Mouse (Mus musculus) G1E-ER4 (cell line): ENCODE measurements around the gene Chit1. TPM values are rescaled to one million over a fixed set of nuclear protein-coding genes. Genes with fewer than 3 reads are reported as not detected.

Source experiments
- GATA1 ChIP-seq: IDR thresholded peaks from one replicate; pipeline ENCODE4 v1.8.0; 2012; ENCODE audit warnings: low read length, inconsistent platforms
- polyA plus RNA-seq: library from polyadenylated mRNA; stranded (reverse); fragments of >175 nt; gene quantifications from 2 replicates; pipeline ENCODE4 v1.2.3, GENCODE M21; 2012

Chit1 gene
- polyA plus RNA-seq, result not detected in 2 replicates

DNA sequence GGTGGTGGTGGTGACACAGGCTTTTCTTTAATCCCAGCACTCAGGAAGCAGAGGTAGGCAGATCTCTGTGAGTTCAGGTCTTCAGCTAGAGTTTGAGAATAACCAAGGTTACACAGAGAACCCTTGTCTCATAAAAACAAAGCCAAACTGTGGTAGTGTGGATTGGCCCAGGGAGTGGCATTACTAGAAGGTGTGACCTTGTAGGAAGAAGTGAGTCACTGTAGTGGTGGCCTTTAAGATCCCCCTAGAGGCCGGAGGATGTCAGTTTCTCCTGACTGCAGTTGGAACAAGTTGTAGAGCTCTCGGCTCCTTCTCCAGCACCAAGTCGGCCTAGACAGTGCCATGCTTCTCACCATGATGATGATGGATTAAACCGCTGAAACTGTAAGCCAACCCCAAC, at the start of gene Chit1:
TSS of gene Chit1 (plus strand) at position 264 of the 400 bp plus-strand sequence.
- no peak for TF ChIP-seq GATA1

DNA sequence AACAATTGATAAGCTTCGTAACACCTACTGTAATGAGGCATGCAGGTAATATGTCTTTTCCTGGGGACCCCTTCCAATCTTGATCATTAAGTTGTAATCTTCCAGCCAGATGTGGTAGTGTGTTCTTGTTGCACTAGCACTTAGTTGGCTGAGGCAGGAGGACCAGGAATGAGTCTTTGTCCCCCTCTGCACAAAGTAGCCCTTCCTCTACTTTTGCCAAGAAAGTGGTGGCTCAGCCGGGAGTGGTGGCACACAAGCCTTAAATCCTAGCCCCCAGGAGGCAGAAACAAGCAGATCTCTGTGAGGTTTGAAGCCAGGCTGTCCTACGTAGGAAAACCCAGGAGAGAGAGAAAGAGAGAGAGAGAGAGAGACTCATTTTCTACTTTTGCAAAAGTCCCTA, 49.1 kb upstream of the Chit1 start:
- TF ChIP-seq GATA1, result no peak

DNA sequence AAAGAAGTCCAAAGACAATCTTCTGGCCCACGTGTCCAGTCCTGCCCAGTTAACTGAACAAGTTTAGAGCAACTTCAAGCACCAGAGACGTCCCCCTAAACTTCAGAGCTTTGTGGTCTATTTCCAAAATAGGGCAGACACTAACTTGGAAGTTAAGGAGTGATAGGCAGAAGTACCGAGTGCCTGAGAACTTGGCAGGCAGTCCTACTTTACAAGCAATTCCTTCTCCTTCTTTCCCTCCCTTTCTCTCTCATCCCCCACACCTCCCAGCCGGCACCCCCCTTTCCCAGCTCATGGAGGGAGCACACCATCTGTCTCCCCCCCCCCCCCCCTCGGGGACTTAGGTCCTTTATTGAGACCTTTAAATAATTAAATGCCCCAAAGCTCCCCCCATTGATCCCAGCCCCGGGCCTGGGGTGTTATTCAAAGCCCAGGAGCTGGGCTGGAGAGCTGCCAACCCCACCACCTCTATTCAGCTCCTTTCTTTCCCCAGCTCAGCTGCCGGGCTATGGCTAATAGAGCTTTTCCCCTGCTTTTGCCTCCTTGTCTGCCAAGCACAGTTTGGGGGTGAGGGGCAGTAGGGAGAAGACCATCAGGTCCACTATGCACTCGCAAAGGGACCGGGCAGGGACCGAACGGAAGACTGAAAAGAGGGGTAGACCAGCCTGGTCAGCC, 48.5 kb upstream of the Chit1 start:
- TF ChIP-seq GATA1, result no peak

DNA sequence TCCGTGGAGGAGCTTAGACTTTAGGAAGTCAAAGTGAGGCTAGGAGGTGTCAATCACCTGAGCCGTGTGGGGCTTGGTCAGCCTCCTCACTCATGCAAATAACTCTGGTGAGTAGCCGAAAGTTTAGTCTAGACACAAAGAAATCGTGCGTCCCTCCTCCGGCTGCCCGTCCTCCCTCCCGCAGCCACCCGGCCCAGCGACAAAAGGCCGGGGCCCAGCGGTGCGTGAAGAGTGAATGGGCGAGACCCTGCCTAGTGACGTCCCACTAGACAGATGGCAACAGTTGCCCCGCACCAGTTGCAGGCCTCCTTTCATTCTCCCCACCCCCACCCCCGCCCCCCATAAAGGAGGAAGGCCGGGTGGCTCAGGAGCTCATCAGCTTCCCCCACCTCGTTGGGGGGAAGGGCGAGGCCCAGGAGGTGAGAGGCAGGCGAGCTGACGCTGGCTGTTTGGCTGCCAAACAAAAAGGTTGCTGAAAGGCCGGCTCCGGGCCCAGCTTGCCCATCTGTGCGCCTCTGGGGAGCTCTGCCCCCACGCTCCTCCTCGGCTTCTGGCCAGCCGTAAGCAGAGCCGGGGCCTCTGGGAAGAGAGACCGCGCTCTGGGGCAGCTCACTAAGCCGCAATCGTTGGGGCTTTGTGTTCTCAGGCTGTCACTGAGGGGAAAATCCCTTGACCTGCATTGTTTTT, 47.8 kb upstream of the Chit1 start:
- TF ChIP-seq GATA1, result no peak

DNA sequence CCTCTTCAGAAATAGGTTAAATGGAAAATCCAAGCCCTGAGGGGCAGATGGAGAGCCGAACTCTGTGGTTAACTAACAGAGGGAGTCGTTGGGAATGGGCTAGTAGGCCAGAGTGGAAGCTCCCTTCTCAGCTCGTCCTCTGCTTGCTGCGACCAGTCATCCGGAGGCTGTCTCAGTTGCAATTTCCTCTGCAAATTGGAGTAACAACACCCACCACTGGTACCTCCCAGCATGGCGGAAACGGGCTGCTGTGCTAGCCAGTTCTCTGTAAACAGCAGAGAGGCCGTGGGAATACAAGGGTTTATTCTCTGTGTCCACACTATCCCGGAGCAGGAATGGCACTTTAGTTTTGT, 47.3 kb upstream of the Chit1 start:
- TF ChIP-seq GATA1, result no peak

DNA sequence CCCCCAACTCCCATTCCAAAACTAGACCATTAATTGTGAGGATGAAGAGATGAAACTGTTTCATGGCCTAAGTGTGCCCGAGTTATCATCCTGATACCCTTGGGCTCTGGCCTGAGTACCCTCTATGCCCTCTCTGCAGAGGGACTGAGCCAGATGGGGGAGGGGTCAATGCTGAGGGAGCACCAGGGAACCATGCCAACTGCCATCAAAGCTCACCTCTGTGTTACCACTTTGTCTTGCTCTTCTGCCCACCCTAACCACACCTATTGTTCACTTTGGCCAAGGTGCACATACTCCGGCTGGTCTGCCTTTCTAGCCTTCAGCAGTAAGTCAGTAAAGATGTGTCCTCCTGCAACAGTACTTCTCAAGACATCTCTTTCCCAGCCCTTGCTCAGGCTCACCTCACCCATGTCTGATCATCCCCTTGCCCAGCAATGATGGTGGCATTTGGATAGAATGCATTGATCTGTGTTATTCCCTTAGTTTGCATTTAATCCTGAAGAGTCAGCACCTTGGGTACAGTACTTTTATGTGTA, 46.7 kb upstream of the Chit1 start:
- no peak for TF ChIP-seq GATA1

DNA sequence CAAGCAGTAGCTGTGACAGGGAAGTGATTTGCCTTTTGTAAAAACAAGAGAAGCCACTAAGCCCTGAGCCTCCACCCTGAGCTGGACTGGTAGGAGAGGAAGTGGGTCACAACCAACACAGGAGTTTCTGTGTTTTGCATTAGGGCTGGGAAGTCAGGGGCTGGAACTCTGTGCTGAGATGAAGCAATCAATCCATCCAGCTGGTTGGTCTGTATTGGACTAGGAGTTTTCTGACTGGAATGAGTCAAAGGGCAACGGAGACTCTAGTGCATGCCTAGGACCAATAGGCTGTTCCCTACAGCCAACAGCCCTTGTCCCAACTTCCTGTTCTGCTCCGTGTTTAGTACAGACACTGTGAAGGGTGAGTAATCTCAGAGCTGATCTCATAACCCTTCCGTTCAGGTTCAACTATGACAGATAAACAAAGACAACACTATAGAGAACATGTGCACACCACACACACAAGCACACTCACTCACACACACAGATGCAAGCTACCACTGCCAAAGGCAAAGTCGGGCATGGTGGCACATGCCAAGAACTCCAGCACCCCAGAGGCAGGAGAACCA, 45.7 kb upstream of the Chit1 start:
- no peak for TF ChIP-seq GATA1

DNA sequence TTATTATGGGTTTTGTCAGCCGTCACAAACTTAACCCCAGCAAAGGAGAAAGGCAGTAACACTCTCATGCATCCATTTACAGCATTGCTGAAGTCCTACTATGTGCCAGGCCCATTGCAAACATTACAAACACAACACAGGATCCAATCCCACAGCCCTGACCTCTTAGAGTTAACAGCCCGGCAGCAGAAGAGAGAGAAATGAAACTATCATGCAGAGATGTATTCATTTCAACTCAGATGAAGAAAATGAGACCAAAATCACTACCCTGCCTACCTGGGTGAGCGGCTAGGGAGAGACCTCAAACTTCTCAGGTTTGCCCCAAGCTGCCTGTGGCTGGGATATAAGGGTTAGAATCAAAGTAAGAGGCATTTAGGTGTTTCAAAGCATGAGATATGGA, 44.5 kb upstream of the Chit1 start:
- TF ChIP-seq GATA1, result no peak

DNA sequence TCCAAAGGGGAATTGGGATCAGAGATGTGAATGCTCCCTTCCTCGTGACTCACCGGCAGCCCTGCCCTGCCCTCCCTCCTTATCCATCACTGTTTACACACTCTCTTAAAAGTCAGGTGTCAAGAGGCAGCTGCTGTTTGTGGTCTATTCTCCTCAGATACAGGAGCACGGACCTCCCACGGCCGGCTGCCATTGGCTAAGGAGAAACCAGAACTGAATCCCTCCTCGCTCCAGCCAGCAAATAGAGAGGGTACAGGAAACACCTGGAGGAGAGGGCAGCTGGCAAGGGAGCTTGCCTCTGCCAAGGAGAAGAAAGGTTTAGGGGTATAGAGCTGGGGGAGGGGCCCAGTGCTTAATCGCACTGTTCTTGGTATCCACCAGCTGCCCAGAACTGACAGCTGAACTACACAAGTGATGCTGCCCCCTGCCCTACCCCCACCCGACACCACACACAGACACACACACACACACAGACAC, 43.9 kb upstream of the Chit1 start:
- no peak for TF ChIP-seq GATA1

DNA sequence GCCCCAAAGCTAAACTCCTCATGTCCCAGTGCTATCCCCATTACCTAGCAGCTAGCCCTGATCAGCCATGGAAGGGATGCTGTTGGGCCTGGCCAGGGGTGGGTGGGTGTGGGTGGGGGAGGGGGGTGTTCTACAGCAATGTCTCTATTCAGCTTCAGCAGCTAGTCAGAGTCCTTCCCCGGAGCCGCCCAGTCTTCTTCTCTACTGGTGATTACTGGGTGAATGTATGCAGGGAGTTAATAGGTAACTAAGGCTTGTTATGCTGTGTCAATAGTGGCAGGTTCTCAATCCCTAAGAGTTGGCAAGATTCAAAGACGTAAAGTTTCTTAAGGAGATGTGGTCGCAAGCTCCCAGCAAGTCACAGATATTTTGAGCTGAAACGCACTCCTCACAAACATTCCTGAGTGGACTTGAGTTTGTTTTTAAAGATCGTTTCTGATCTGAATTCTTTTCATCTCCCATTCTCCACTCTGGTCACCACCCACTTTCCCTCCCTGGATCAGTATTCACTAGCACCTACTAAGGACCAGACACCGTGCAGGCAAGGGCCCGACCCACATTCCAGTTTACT, 40.9 kb upstream of the Chit1 start:
- TF ChIP-seq GATA1, result no peak

DNA sequence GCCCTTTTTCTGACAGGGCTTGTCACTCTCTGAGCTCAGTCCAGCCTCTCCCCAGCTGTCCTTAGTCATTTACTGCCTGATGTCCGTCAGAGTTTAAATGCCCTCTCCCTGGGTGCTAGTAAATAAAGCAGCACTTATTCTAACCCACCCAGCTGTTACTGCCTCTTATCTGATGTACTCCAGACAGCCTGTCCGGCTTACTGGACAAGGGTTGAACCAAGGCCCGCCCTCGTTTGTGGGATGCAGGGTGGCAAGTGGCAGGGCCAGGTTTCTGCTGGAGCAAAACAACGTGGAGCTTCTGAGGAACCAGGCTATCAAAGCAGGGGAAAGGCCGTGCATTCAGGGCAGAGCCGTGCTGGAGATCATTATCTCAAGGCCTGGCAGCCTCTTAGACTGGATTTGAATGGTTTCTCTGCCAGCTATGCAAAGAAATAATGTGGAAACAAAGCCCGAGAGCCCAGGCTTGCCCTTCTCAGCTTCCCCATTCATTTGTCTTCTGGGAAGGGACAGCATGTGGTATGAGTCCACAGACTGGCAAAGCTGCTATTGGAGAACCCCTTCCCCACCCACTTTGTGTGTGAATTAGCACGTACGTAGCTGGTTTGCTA, 39.5 kb upstream of the Chit1 start:
- no peak for TF ChIP-seq GATA1

DNA sequence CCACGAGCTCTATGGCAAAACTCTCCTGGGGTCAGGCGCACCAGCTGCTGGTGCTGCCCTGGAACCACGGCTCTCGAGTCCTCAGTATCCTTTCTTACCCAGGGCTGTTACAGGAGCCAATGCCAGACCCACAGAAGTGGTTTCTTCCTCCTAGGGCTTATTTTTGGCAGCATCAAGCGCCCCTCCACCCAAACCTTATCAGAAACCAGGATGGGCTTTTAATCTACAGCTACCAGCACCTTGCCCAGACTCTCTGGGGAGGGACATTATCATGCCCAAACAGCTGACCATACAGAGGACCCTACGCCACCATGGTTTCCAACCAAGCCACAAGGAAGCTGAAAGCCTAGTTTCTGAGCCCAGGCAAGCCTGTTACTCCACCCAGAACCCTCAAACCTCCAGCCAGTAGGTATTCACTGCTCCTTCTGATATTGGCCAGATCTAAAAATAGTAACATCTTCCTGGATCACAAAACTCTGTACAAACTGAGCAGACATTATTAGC, 37.9 kb upstream of the Chit1 start:
- TF ChIP-seq GATA1, result peak; percentile 89

DNA sequence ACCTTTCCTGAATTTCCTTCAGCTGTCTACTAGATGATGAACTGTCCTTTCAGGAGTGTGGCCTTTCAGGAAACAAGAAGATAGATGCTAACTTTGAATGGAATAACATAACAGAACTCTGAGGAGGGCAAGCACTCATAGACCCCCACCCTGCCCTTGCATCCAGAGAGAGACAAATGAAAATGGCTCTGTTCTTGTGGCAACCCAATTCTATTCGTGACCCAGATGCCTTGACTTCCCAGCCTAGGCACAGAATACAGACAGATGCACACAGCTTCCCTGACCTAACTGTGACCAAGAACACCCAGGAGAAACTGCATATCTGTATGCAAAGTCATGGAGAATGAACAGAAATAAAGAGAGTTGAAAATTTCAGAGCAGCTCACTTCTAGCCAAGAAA, 37.4 kb upstream of the Chit1 start:
- TF ChIP-seq GATA1, result no peak

DNA sequence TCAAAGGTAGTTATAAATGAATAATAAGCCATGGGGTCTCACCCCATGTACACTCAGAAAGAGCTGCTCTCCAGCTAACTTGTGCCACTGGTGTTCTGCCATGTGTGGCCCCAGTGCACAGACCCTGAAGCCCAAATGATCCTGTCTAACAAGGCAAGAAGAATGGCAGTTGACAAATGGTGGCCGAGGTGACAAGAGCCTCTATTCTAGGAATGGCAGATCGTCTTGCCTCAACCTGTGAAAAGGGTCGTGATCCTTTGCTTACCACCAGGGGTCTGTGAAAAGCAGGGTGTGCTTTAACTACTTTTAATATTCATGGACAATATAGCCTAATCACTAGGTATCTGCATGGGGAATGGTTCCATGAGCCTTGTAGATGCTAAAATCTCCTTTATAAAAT, 36.9 kb upstream of the Chit1 start:
- TF ChIP-seq GATA1, result no peak

DNA sequence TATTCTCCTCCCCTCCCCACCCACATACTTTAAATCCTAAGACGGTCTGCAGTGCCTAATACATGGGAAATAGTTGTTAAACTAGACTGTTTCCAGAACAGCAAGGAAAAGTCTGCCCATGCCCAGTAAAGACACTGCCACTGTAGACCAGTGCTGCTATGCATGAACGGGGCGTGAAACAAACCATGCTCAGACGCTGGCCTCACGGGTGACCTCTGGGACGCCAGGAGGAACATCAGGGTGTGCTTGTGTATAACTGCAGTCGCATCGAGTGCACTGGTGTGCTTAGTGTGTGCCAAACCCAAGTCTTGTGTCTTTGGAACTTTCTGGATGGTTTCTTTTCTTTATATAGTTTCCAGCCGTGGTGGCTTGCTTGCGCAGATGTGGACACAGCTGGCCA, 36.4 kb upstream of the Chit1 start:
- no peak for TF ChIP-seq GATA1

DNA sequence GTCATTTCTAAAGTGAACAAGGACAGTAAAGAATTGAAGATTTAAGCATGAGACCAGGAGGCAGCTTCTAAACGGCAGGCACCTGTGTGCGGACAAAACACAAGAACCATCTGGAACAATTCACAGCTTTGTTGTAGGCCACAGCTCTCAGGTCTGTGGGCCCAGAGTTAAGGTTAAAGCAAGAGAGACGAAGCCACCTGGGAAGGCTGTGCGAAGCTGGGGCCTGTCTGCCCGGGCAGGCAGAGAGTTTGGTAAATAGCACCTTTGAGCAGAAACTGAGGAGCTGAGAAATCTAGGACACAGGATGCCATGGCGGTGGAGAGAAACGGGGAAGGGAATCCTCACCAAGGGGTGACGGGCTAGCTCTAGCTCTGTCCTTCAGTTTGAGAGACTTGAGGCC, 35.5 kb upstream of the Chit1 start:
- TF ChIP-seq GATA1, result no peak
